Mouse (Mus musculus): ENCODE measurements around the gene Haao.

GRCm38 (mm10) chr17:83848482-83848881 lies 719 bp upstream of the Haao start:
- TF ChIP-seq POLR2A (IDR thresholded peaks at IDR 0.05; ENCODE audit: low read depth, low read length) (no peak), CTCF (conservative IDR thresholded peaks at IDR 0.05; ENCODE audit: insufficient read depth, insufficient read length, low read depth, low read length) (no peak)
